Mouse (Mus musculus): ENCODE measurements around the gene Adgrl3.

Adgrl3 gene

GRCm38 (mm10) chr5:81564294-81564693, 544.4 kb downstream of the Adgrl3 start:
- DNase-seq (ENCODE audit: low spot score in 2 of 2): no peak

- DNase-seq (ENCODE audit: low spot score in 2 of 2): no peak
Measured at GRCm38 (mm10) chr5:81566577-81566976, 546.6 kb downstream of the Adgrl3 start.

GRCm38 (mm10) chr5:81568743-81569142, 548.8 kb downstream of the Adgrl3 start:
- no peak for DNase-seq (ENCODE audit: low spot score in 2 of 2)

GRCm38 (mm10) chr5:81582886-81583285, 562.9 kb downstream of the Adgrl3 start:
- DNase-seq (ENCODE audit: low spot score in 2 of 2): no peak

GRCm38 (mm10) chr5:81583425-81583824, 563.5 kb downstream of the Adgrl3 start:
- no peak for DNase-seq (ENCODE audit: low spot score in 2 of 2)

- no peak for DNase-seq (ENCODE audit: low spot score in 2 of 2)
Measured at GRCm38 (mm10) chr5:81584945-81585344, 565.0 kb downstream of the Adgrl3 start.

- DNase-seq (ENCODE audit: low spot score in 2 of 2): no peak
Measured at GRCm38 (mm10) chr5:81590005-81590694, 570.2 kb downstream of the Adgrl3 start.

GRCm38 (mm10) chr5:81591481-81591880, 571.5 kb downstream of the Adgrl3 start:
- DNase-seq (ENCODE audit: low spot score in 2 of 2): no peak

GRCm38 (mm10) chr5:81593396-81593995, 573.6 kb downstream of the Adgrl3 start:
- no peak for DNase-seq (ENCODE audit: low spot score in 2 of 2)

- DNase-seq (ENCODE audit: low spot score in 2 of 2): no peak
Measured at GRCm38 (mm10) chr5:81598041-81598440, 578.1 kb downstream of the Adgrl3 start.

- DNase-seq (ENCODE audit: low spot score in 2 of 2): no peak
Measured at GRCm38 (mm10) chr5:81602889-81603288, 583.0 kb downstream of the Adgrl3 start.

- DNase-seq (ENCODE audit: low spot score in 2 of 2): no peak
Measured at GRCm38 (mm10) chr5:81605646-81606045, 585.7 kb downstream of the Adgrl3 start.

GRCm38 (mm10) chr5:81610223-81610622, 590.3 kb downstream of the Adgrl3 start:
- DNase-seq (ENCODE audit: low spot score in 2 of 2): no peak

GRCm38 (mm10) chr5:81614674-81615073, 594.7 kb downstream of the Adgrl3 start:
- DNase-seq (ENCODE audit: low spot score in 2 of 2): no peak

GRCm38 (mm10) chr5:81621106-81621505, 601.2 kb downstream of the Adgrl3 start:
- no peak for DNase-seq (ENCODE audit: low spot score in 2 of 2)

- no peak for DNase-seq (ENCODE audit: low spot score in 2 of 2)
Measured at GRCm38 (mm10) chr5:81621715-81622114, 601.8 kb downstream of the Adgrl3 start.

- DNase-seq (ENCODE audit: low spot score in 2 of 2): no peak
Measured at GRCm38 (mm10) chr5:81623846-81624245, 603.9 kb downstream of the Adgrl3 start.

- no peak for DNase-seq (ENCODE audit: low spot score in 2 of 2)
Measured at GRCm38 (mm10) chr5:81636169-81636568, 616.2 kb downstream of the Adgrl3 start.

- no peak for DNase-seq (ENCODE audit: low spot score in 2 of 2)
Measured at GRCm38 (mm10) chr5:81638422-81638821, 618.5 kb downstream of the Adgrl3 start.

GRCm38 (mm10) chr5:81640118-81640517, 620.2 kb downstream of the Adgrl3 start:
- no peak for DNase-seq (ENCODE audit: low spot score in 2 of 2)

- DNase-seq (ENCODE audit: low spot score in 2 of 2): no peak
Measured at GRCm38 (mm10) chr5:81645557-81645956, 625.6 kb downstream of the Adgrl3 start.

- no peak for DNase-seq (ENCODE audit: low spot score in 2 of 2)
Measured at GRCm38 (mm10) chr5:81653941-81654340, 634.0 kb downstream of the Adgrl3 start.

- no peak for DNase-seq (ENCODE audit: low spot score in 2 of 2)
Measured at GRCm38 (mm10) chr5:81661611-81662390, 641.9 kb downstream of the Adgrl3 start.

All from frontal cortex, postnatal 10 days (tissue).